Mouse (Mus musculus) kidney, adult 2 months (tissue): Measurements from ENCODE around the gene Paqr4.

ENCODE experiments used
- CTCF ChIP-seq: fragments of 200-500 bp; conservative IDR thresholded peaks from 2 replicates; pipeline ENCODE4 v1.5.1; 2011; ENCODE audit warnings: low read depth, mild to moderate bottlenecking, control low read depth, low read length, moderate library complexity, mixed read lengths; ENCODE audit not compliant: insufficient read depth, insufficient read length
- POLR2A ChIP-seq: fragments of 200-500 bp; IDR thresholded peaks from one replicate; pipeline ENCODE4 v1.6.1; 2011; ENCODE audit warnings: low read depth, low read length, control low read depth

DNA sequence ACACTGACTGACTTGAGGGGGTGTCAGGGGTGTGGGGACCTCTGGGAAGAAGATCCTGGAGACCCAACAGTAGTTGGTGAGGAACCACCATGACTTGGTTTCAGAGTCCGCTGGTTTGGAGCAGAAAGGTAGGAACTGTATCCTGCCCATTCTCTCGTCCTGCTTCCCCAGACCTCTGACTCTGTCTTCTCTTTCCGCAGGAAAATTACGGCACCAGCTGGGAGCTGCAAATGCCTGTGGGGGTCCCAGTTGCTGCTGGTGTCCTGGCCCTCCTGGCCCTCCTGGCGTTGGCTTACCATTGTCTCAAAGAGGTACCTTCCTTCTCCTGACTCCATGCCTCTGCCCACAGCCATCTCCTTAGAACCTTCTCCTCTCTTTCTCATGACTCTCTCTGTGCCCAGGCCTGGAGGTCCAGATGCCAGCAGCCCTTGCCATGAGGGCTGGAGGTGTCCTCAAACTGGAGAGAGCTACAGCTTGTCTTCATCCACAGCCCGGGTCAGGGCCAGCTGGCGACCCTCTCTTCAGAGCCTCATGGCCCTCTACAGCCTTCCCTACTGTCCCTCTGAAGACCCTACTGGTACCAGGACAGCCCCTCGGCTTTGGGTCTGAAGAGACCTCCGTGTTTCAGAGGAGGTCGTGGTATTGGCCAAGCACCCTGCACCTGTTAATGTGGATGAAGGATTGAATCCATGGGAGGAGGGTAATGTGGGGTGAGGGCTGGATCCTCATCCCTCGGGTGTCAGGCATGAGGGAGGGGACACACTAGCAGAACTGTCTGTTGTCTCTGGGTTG lies 8.9 kb upstream of the Paqr4 start:
- no peak for TF ChIP-seq CTCF
- TF ChIP-seq POLR2A, result no peak
